Mouse (Mus musculus) ES-E14 (cell line): ENCODE data around the gene Sbp. TPM values are rescaled to one million over a fixed set of nuclear protein-coding genes. Genes with fewer than 3 reads are reported as not detected.
A peak's percentile ranks its signal among the peaks of the same experiment; 100 is the strongest.

Source experiments
- DNase-seq: peaks from one replicate; pipeline ENCODE4 v3.0.0-alpha.2; 2013; ENCODE audit warnings: low read depth, low spot score
- H3K27ac ChIP-seq: 2 replicates; pipeline ENCODE4 v1.5.1; 2012; ENCODE audit warnings: low read depth, mild to moderate bottlenecking, low read length, moderate library complexity, mixed read lengths; ENCODE audit not compliant: poor library complexity, insufficient read depth, severe bottlenecking
- H3K36me3 ChIP-seq: 2 replicates; pipeline ENCODE4 v1.6.1; 2012; ENCODE audit warnings: mild to moderate bottlenecking, low read length, moderate library complexity, mixed read lengths; ENCODE audit not compliant: control insufficient read depth, poor library complexity, insufficient read depth, severe bottlenecking
- H3K4me1 ChIP-seq, 2 experiments: fragments of 150-350 bp in 1 of 2; sonication (generic) in 1 of 2; 2 replicates each; pipeline ENCODE4 v1.6.1; 2012; ENCODE audit warnings: low read length in 2 of 2, mild to moderate bottlenecking in 1 of 2, mixed read lengths in 1 of 2; ENCODE audit not compliant: control insufficient read depth in 2 of 2, insufficient read depth in 2 of 2, poor library complexity in 1 of 2
- H3K4me3 ChIP-seq, 2 experiments: fragments of 150-350 bp in 1 of 2; sonication (generic) in 1 of 2; 2 replicates each; pipeline ENCODE4 v1.5.1; 2012; ENCODE audit warnings: low read length in 2 of 2, low read depth in 1 of 2, mild to moderate bottlenecking in 1 of 2, mixed read lengths in 1 of 2; ENCODE audit not compliant: insufficient read depth in 1 of 2, poor library complexity in 1 of 2, severe bottlenecking in 1 of 2
- H3K9ac ChIP-seq: 2 replicates; pipeline ENCODE4 v1.6.1; 2012; ENCODE audit warnings: low read depth, mild to moderate bottlenecking, low read length, mixed read lengths; ENCODE audit not compliant: poor library complexity, insufficient read depth, severe bottlenecking
- H3K9me3 ChIP-seq: fragments of 150-350 bp; sonication (generic); 2 replicates; pipeline ENCODE4 v1.6.1; 2012; ENCODE audit warnings: low read depth, mild to moderate bottlenecking, low read length; ENCODE audit not compliant: control insufficient read depth, insufficient read depth
- CHD2 ChIP-seq: IDR thresholded peaks from 2 replicates; pipeline ENCODE4 v1.6.1; 2014; ENCODE audit warnings: mild to moderate bottlenecking, low read depth, low read length, inconsistent platforms
- HCFC1 ChIP-seq: IDR thresholded peaks from 2 replicates; pipeline ENCODE4 v1.6.1; 2012; ENCODE audit warnings: low read length, inconsistent platforms, borderline replicate concordance; ENCODE audit not compliant: insufficient read depth
- MAFK ChIP-seq: IDR thresholded peaks from 2 replicates; pipeline ENCODE4 v1.6.1; 2014; ENCODE audit warnings: mild to moderate bottlenecking, low read depth, low read length, inconsistent platforms; ENCODE audit not compliant: insufficient read depth
- ZC3H11A ChIP-seq: IDR thresholded peaks from 2 replicates; pipeline ENCODE4 v1.6.1; 2012; ENCODE audit warnings: low read depth, mild to moderate bottlenecking, inconsistent platforms, low read length, borderline replicate concordance
- ZNF384 ChIP-seq: IDR thresholded peaks from 2 replicates; pipeline ENCODE4 v1.6.1; 2012; ENCODE audit warnings: low read depth, low read length, inconsistent platforms
- in situ Hi-C, 2 experiments: fragments of 600-800 bp; cut with MboI; formaldehyde crosslinking; loops; one replicate each; pipeline ENCODE4 v1.15.1; 2025; ENCODE audit warnings: low sequenced_read_pairs in 2 of 2, inconsistent platforms in 1 of 2; ENCODE audit not compliant: unreplicated experiment in 2 of 2
- total RNA-seq: library from RNA; depleted of rRNA; stranded (reverse); fragments of 300-350 nt; gene quantifications from 2 replicates; pipeline ENCODE4 v1.2.3, GENCODE M21; 2012

The Sbp gene
- total RNA-seq, 1 experiment: not detected

DNA sequence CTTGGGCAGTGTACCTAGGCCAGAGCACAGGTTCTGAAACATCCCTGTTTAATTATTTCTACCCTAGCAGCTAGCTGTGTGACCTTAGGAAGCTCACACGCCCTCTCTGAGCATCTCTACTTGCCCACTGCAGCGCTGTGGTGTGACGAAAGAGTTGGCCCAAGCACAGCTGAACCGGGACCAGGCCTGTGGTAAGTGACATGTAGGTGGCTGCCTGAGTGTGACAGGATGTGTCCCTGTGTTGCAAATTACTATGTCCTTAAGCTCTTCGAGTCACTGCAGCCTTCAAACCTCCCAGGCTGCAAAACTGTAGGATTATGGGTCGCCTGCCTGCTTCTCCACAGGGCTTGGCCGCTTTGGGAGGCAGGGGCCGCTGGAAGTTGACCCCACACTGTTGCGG is 29.8 kb downstream of the Sbp start:
- TF ChIP-seq MAFK (no peak), ZNF384 (no peak), HCFC1 (no peak), CHD2 (no peak), ZC3H11A (no peak)
- no peak for DNase-seq
- Histone ChIP-seq H3K4me1 (peaks cover 0 to 3% of the 10 kb centered on the region in 2 experiments; a peak in 1 of 4 replicates), H3K4me3 (no peak overlapping the region), H3K9ac (no peak overlapping the region), H3K27ac (no peak overlapping the region), H3K9me3 (no peaks in the 10 kb centered on the region), H3K36me3 (no peaks in the 10 kb centered on the region)
- in situ Hi-C loops: no loop called here

DNA sequence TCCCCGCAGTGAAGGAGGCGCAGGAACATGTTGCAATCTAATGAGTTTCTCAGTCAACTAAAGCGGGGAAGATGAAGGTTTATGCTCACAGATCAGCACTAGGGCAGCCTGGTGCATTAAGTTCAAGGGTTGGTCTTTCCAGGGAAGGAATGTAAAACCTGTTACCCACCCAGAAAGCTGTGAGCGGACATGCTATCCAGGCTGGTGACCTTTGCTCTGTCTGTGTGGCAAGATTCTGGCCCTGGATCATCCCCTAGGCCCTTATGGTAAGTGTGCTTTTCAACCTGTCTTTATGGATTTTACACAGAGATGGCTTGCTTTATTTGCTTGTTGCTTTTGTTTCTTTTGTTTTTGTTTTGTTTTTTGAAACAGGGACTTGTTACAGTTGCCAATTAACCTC is 35.2 kb downstream of the Sbp start:
- Histone ChIP-seq H3K36me3 (no peaks in the 10 kb centered on the region), H3K27ac (no peak overlapping the region), H3K4me1 (peaks cover 0 to 14% of the 10 kb centered on the region in 2 experiments; a peak in 1 of 4 replicates), H3K4me3 (no peak overlapping the region), H3K9ac (no peak overlapping the region), H3K9me3 (no peaks in the 10 kb centered on the region)
- DNase-seq: no peak
- in situ Hi-C loops: no loop called here
- TF ChIP-seq HCFC1 (no peak), ZC3H11A (no peak), CHD2 (no peak), ZNF384 (no peak)

DNA sequence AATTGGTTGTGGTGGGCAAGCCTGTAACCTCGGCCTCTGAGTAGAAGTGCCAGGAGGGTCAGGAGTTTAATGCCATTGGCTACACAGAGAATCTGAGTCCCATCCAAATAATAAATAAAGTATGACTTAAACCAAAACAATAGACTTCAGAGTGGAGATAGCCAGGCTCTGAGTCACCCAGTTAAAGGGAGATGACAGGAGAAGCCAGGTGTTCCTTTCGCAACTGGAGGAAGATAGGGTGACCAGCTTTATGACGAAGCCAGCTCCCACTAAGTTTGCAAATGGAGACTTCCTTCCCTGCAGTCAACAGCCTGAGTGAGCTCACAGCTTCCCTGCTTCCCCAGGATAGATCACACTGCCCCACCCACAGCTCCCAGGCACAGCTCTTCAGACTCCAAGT is 38.0 kb downstream of the Sbp start:
- Histone ChIP-seq H3K4me1 (peaks cover 0 to 14% of the 10 kb centered on the region in 2 experiments; a peak in 1 of 4 replicates), H3K9me3 (no peaks in the 10 kb centered on the region), H3K4me3 (no peak overlapping the region), H3K9ac (no peak overlapping the region), H3K36me3 (no peaks in the 10 kb centered on the region), H3K27ac (no peak overlapping the region)
- TF ChIP-seq HCFC1 (no peak), CHD2 (no peak), MAFK (no peak), ZNF384 (no peak), ZC3H11A (no peak)
- DNase-seq: no peak
- in situ Hi-C loops: no loop called here

DNA sequence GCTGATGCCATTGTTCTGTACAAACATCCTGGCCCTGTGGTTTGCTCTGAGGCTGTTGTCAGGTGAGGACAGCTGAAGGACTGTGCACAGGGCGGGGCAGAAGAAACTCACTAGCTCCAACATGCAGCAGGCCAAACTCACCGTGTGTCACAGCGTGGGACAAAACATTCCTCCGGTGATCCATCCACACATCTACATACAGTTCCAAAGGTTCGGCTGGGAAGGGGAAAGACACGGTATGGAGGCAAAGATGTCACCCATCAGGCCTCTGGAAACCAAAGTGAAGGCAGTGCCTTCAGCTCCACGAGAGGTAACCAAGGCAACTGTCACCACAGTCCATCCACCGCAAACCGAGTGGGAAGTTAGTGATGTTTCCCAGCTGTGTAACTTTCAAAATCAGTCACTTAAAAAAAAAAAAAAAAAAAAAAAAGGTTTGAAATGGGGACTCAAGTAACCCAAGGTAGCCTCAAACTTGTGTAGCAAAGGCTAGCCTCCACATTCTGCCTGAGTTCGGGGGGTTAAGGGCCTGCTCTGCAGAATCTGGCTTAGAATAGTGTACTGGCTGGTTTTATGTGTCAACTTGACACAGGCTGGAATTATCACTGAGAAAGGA is 38.9 kb downstream of the Sbp start, which contains the start of gene Prss30:
TSS of gene Prss30 (minus strand) at position 270 of the 613 bp plus-strand sequence.
- in situ Hi-C loops: no loop called here
- TF ChIP-seq ZNF384 (no peak), MAFK (no peak)
- DNase-seq: no peak

DNA sequence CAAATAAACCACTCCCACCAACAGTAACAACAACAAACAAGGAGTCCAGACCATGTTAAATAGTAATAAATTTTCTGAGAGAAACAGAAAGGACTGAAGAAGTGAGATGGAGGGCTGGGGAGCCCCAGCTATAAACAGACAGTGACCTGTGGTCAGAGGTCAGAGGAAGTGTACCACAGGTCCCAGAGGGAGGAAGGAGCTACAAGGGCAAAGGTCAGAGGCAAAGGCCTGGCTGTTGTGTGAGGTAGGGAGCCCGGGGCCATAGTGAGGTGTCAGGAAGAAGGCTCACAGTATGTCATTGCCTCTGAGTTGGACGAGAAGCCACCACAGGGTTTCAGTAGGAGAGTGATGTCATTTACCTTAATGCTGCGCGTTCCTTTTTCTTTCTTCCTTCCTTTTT is 41.4 kb downstream of the Sbp start:
- Histone ChIP-seq H3K27ac (no peak overlapping the region), H3K9ac (no peak overlapping the region), H3K4me3 (no peak overlapping the region), H3K9me3 (no peaks in the 10 kb centered on the region), H3K36me3 (no peaks in the 10 kb centered on the region), H3K4me1 (peaks cover 0 to 14% of the 10 kb centered on the region in 2 experiments; a peak in 1 of 4 replicates)
- TF ChIP-seq ZC3H11A (no peak), HCFC1 (no peak), MAFK (no peak), CHD2 (no peak), ZNF384 (no peak)
- no peak for DNase-seq
- in situ Hi-C loops: no loop called here

More for the DNA sequence above, 38.9 kb downstream of the Sbp start, which contains the start of gene Prss30:
- Histone ChIP-seq H3K4me1 (peaks cover 0 to 14% of the 10 kb centered on the region in 2 experiments; a peak in 1 of 4 replicates), H3K27ac (peak within 1 kb of the TSS; percentile 0; the same call in 1 of the 2 replicates), H3K36me3 (no peaks in the 10 kb centered on the region), H3K4me3 (no peak within 1 kb of the TSS), H3K9me3 (no peaks in the 10 kb centered on the region), H3K9ac (no peak within 1 kb of the TSS)
